In genomic region chr16:10585165-10585564, GRCm38 (mm10) we compare ENCODE assay signal across 13 mouse cellular contexts. TPM values are rescaled to one million over a fixed set of nuclear protein-coding genes. Genes with fewer than 3 reads are reported as not detected.
DNase-seq lines count a peak whose midpoint lies in the region; ATAC-seq and TF ChIP-seq lines count a peak whose summit lies in the region.
"Had no signal": no experiment of that assay in that cellular context is flagged by ENCODE, and none has a peak within 500 bp of the region (broad histone marks: within the 10 kb centered on the region; RNA-seq: fewer than 3 reads in every experiment).

No protein-coding gene starts in this region.

- no peak overlapping the region for H3K4me2 ChIP-seq in kidney, embryonic 15.5 days

- no peaks in the 10 kb centered on the region for H3K9me3 ChIP-seq in kidney, embryonic 15.5 days (replicated peaks)
- H3K9me3 ChIP-seq: G1E had no signal

- TF ChIP-seq POLR2A in kidney, adult 2 months (IDR thresholded peaks at IDR 0.05; ENCODE audit: low read depth, low read length), result no peak

- DNase-seq in kidney, adult 2 months, result no peak
- peak; percentile 25 to 36 for DNase-seq in CD8-positive naive resting alpha-beta T cell, adult 2 months (ENCODE audit: low read depth in 2 of 2, low spot score in 2 of 2)
- DNase-seq in thymus, postnatal 0 days (ENCODE audit: low spot score), result peak; percentile 77
- DNase-seq in yolk sac, embryonic 10.5 days (ENCODE audit: low spot score), result no peak
- DNase-seq in urinary bladder, postnatal 4 days (ENCODE audit: low spot score in 2 of 2), result no peak
- DNase-seq: heart, adult 18-20 months; kidney, adult 8-10 months; layer of hippocampus, adult 9-11 months; right cerebral cortex, postnatal 14 days had no signal

- H3K4me1 ChIP-seq in kidney, embryonic 15.5 days, result peaks cover 4% of the 10 kb centered on the region; the same call in 1 of the 2 replicates
- no peaks in the 10 kb centered on the region for H3K4me1 ChIP-seq in kidney, adult 2 months (ENCODE audit: control insufficient read depth, insufficient read depth, low read length)

- peaks cover 57% of the 10 kb centered on the region for H3K36me3 ChIP-seq in kidney, embryonic 15.5 days
- H3K36me3 ChIP-seq in kidney, adult 2 months (ENCODE audit: control insufficient read depth, insufficient read depth, low read length), result peaks cover 4% of the 10 kb centered on the region

- no peak for ATAC-seq in kidney, embryonic 15.5 days (replicated peaks; ENCODE audit: low FRiP score)
- peak; percentile 66 for ATAC-seq in granulocyte monocyte progenitor cell, adult 5-6 weeks (replicated peaks; ENCODE audit: poor library complexity, severe bottlenecking)
- ATAC-seq: midbrain, embryonic 16.5 days had no signal

- no peak overlapping the region for H3K9ac ChIP-seq in kidney, embryonic 15.5 days

- WGBS in kidney, embryonic 15.5 days, result 61% methylated on average over 1 of the region's 1 CpGs
- WGBS in kidney, adult 2 months, result 59% methylated on average over 1 of the region's 1 CpGs

- no peaks in the 10 kb centered on the region for H3K27me3 ChIP-seq in kidney, embryonic 15.5 days
- H3K27me3 ChIP-seq in kidney, adult 2 months (replicated peaks; ENCODE audit: control insufficient read depth, insufficient read depth, low read length), result no peaks in the 10 kb centered on the region

- H3K27ac ChIP-seq in kidney, embryonic 15.5 days, result peak overlapping the region; percentile 20; the same call in 1 of the 2 replicates
- no peak overlapping the region for H3K27ac ChIP-seq in kidney, adult 2 months (ENCODE audit: insufficient read depth, low read depth, low read length)

- no peak for TF ChIP-seq CTCF in kidney, adult 2 months (conservative IDR thresholded peaks at IDR 0.05; ENCODE audit: insufficient read depth, insufficient read length, low read depth, low read length)

- H3K4me3 ChIP-seq in kidney, embryonic 15.5 days (replicated peaks), result no peak overlapping the region
- no peak overlapping the region for H3K4me3 ChIP-seq in kidney, adult 2 months (ENCODE audit: insufficient read depth, low read depth, low read length)

RNA-seq across cellular contexts. Expression of gene Clec16a, which starts 40.0 kb away (rescaled TPM):
- polyA plus RNA-seq in kidney, embryonic 15.5 days (2015; fragmentation: Nextera tagmentation; extraction: Ambion mirVana), result 34.7 and 35.0 TPM in 2 replicates
- polyA plus RNA-seq in kidney, adult 2 months (2012; rRNA removed), result 15.7 and 16.8 TPM in 2 replicates
- total RNA-seq in granulocyte monocyte progenitor cell, adult 5-6 weeks (2014; fragmentation: Nextera tagmentation), result 14.3 and 17.9 TPM in 2 replicates
- 15.2 and 19.6 TPM in 2 replicates for total RNA-seq in granulocyte monocyte progenitor cell, adult 5-6 weeks (2017)
- 38.5 and 50.7 TPM in 2 replicates for polyA plus RNA-seq in thymus, postnatal 0 days (2015; fragmentation: Nextera tagmentation; extraction: Ambion mirVana)

RNA-seq across cellular contexts. Expression of gene Dexi, which starts 42.3 kb away (rescaled TPM):
- 18.4 and 18.5 TPM in 2 replicates for polyA plus RNA-seq in kidney, embryonic 15.5 days (2015; fragmentation: Nextera tagmentation; extraction: Ambion mirVana)
- 40.0 and 41.0 TPM in 2 replicates for polyA plus RNA-seq in kidney, adult 2 months (2012; rRNA removed)
- 4.9 and 7.5 TPM in 2 replicates for total RNA-seq in granulocyte monocyte progenitor cell, adult 5-6 weeks (2014; fragmentation: Nextera tagmentation)
- total RNA-seq in granulocyte monocyte progenitor cell, adult 5-6 weeks (2017), result 3.1 and 7.5 TPM in 2 replicates
- polyA plus RNA-seq in thymus, postnatal 0 days (2015; fragmentation: Nextera tagmentation; extraction: Ambion mirVana), result 27.0 and 35.2 TPM in 2 replicates

Comparison
In these comparisons a context has a peak if more than half of its experiments do, and no peak if none do; other contexts are left out.
1. DNase-seq: peak in CD8-positive naive resting alpha-beta T cell, adult 2 months (2 of 2) and thymus, postnatal 0 days (single experiment); none in kidney, adult 2 months (single experiment), yolk sac, embryonic 10.5 days (single experiment) and urinary bladder, postnatal 4 days (0 of 2).